Mouse (Mus musculus): Measurements from ENCODE around the gene Mbnl1. TPM values are rescaled to one million over a fixed set of nuclear protein-coding genes. Genes with fewer than 3 reads are reported as not detected.

The Mbnl1 gene
- total RNA-seq (2023): 100 to 1,000 TPM; 699 to 712 TPM

DNA sequence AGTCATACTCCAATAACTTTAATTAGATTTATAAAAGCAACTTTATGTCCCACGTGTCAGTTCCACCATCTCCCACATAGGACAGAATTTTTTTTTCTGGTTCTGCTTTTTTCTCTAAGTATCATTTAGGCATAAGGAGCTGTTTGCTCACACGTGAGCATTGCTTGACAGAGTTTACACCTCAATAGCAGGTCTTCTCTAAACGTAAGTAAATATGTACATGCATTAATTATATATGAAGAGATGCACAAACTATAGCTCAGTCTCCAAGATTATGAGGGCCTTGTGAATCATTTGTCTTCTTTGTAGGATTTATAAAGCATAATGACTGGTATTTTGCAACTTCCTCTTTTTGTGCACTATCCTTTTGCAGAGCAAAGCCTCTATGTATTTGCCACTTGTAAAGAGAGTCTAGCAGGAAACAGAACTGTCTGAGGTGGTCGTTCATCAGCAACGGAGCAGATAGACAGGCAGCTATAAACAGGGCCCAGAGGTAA, at the start of gene Mbnl1:
TSS of gene Mbnl1 (plus strand) at position 150 of the 497 bp plus-strand sequence.

